Mouse (Mus musculus): Measurements from ENCODE around the gene Nudt17. TPM values are rescaled to one million over a fixed set of nuclear protein-coding genes. Genes with fewer than 3 reads are reported as not detected.
"Not testable (repeated sequence)": the region's sequence is repeated elsewhere in the genome, so short reads cannot be mapped to it uniquely, and the experiment has no call there.

Nudt17 gene
- polyA plus RNA-seq, 1 experiment from 2014 or later, result 0.81 TPM

DNA sequence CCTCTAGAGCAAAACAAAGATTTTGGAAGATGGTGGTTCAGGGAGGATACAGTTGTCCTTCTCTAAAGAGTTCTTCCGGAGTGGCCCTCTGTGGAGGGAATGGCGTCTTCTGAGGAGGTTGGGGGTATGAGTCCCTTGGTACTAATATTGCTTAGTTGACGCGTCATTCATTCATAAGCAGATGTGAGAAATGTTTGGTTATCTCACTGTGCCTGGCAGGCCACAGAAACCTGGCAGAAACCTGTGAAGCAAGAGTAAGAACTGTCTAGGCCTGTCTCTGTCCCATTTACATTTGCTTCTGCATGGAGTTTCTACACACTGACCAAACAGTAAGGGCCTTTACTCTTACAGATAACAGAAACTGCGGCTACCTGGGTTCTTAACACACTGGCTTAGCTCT lies 36.8 kb downstream of the Nudt17 start:
- Histone ChIP-seq H3K4me2 (ENCODE audit: low read depth, low read length) (no peak overlapping the region), H3K36me3 (ENCODE audit: control insufficient read depth, insufficient read depth) (no peaks in the 10 kb centered on the region), H3K27me3 (ENCODE audit: control insufficient read depth, insufficient read depth, low read depth, low read length) (peaks cover 10% of the 10 kb centered on the region), H3K9ac (ENCODE audit: low read depth, low read length) (no peak overlapping the region), H3K4me3 (ENCODE audit: low read depth, low read length) (no peak overlapping the region), H3K27ac (ENCODE audit: low read length) (no peak overlapping the region), H3K9me3 (replicated peaks; ENCODE audit: control insufficient read depth, low read length) (no peaks in the 10 kb centered on the region), H3K4me1 (ENCODE audit: control insufficient read depth, low read depth, low read length) (no peaks in the 10 kb centered on the region)
- no peak for ATAC-seq (ENCODE audit: low read depth)
- WGBS (ENCODE audit: insufficient replicate concordance), result 78% methylated on average over 5 of the region's 5 CpGs

DNA sequence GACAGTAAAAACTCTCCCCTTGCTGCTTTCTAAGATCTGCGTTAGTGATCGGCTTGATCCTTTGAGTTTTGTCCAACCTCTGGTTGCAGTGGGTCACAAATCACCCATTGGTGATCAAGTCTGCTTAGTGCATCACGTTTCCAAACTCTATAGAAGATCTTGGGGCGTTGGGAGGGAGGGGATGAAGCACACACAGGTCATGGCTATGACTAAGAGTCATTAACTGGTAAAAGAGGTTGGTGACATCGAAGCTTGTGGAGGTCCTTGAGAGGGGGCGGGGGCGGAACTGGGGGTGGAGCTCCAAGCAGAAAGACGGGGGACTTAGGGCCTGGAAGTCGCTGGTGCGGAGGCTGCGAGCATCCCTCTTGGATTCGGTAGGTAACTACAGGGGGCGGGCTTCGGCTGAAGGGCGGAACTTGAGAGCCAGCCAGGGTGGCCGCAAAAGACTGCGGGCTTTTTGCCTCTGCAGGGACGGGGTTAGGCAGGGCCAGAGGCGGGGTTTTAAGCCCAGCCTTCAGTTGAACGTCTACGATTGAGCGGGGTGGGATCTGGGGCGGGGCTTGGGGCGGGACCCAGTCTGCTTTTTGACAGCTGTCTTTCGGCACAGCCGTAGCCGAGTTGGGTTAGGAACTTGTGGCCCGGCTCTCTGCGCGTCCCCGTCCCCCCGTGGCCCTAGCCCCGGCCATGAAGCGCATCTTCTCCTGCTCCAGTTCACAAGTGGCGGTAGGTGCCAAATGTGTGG lies 38.5 kb downstream of the Nudt17 start, which contains the start of gene Ankrd35:
Gene Ankrd35, plus strand, starts transcription at position 405 of the 742 bp plus-strand sequence.
- 6% methylated on average over 35 of the region's 35 CpGs for WGBS (ENCODE audit: insufficient replicate concordance)
- no peak within 1 kb of the TSS for H3K9ac ChIP-seq (ENCODE audit: low read depth, low read length)

DNA sequence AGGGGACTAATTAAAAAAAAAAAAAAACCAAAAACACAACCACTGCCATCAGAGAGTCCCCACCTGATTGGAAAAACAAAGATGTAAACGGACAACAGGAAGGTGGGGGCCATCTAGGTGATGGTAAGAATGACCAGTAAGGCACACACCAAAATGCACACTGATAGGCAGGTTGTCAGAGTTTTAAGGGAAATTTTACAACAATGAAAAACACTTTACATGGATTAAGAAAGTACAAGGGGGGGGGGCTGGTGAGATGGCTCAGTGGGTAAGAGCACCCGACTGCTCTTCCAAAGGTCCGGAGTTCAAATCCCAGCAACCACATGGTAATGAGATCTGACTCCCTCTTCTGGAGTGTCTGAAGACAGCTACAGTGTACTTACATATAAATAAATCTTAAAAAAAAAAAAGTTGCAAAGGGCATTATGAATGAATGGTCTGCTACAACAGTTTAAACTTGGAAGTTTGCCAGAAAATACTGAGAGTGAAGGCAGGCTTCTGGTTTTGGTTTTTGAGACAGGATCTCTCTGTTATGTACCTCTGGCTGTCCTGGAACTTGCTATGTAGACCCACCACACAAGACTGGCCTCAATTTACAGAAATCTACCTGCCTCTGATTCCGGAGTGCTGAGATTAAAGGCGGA lies 39.8 kb downstream of the Nudt17 start:
- Histone ChIP-seq H3K9me3 (replicated peaks; ENCODE audit: control insufficient read depth, low read length) (no peaks in the 10 kb centered on the region), H3K4me3 (ENCODE audit: low read depth, low read length) (no peak overlapping the region), H3K9ac (ENCODE audit: low read depth, low read length) (no peak overlapping the region), H3K27me3 (ENCODE audit: control insufficient read depth, insufficient read depth, low read depth, low read length) (peaks cover 10% of the 10 kb centered on the region), H3K27ac (ENCODE audit: low read length) (no peak overlapping the region), H3K4me2 (ENCODE audit: low read depth, low read length) (no peak overlapping the region), H3K4me1 (ENCODE audit: control insufficient read depth, low read depth, low read length) (peaks cover 4% of the 10 kb centered on the region), H3K36me3 (ENCODE audit: control insufficient read depth, insufficient read depth) (no peaks in the 10 kb centered on the region)
- 83% methylated on average over 5 of the region's 5 CpGs for WGBS (ENCODE audit: insufficient replicate concordance)
- no peak for ATAC-seq (ENCODE audit: low read depth)

More for the DNA sequence above, 38.5 kb downstream of the Nudt17 start, which contains the start of gene Ankrd35:
- Histone ChIP-seq H3K27me3 (ENCODE audit: control insufficient read depth, insufficient read depth, low read depth, low read length) (peaks cover 10% of the 10 kb centered on the region), H3K4me1 (ENCODE audit: control insufficient read depth, low read depth, low read length) (no peaks in the 10 kb centered on the region), H3K4me2 (ENCODE audit: low read depth, low read length) (peak within 1 kb of the TSS; percentile 73), H3K9me3 (replicated peaks; ENCODE audit: control insufficient read depth, low read length) (no peaks in the 10 kb centered on the region), H3K27ac (ENCODE audit: low read length) (no peak within 1 kb of the TSS), H3K4me3 (ENCODE audit: low read depth, low read length) (peak within 1 kb of the TSS; percentile 49), H3K36me3 (ENCODE audit: control insufficient read depth, insufficient read depth) (no peaks in the 10 kb centered on the region)
- peak; percentile 96 for ATAC-seq (ENCODE audit: low read depth)

DNA sequence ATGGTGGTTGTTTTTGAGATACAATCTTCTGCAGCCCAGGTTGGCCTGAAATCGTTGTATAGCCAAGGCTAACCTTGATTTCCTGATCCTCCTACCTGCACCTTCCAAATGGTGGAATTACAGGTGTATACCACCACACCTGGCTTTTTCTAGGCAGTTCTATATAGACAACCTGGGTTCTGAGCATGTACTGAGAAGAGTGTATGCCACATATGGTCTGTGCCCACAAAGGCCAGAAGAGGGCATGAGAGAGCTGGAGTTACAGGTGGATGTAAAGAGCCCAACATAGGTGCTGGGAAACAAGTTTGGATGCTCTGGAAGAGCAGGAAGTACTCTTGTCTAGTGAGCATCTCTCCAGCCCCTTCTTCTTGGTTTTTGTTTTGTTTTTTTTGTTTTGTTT lies 41.0 kb downstream of the Nudt17 start:
- no peak for ATAC-seq (ENCODE audit: low read depth)
- H3K4me1 ChIP-seq (ENCODE audit: control insufficient read depth, low read depth, low read length), result peaks cover 7% of the 10 kb centered on the region
- H3K4me3 ChIP-seq (ENCODE audit: low read depth, low read length), result no peak overlapping the region
- whole genome bisulfite sequencing (ENCODE audit: insufficient replicate concordance), result 12% methylated on average over 1 of the region's 1 CpGs
- H3K36me3 ChIP-seq (ENCODE audit: control insufficient read depth, insufficient read depth), result no peaks in the 10 kb centered on the region
- H3K9me3 ChIP-seq (replicated peaks; ENCODE audit: control insufficient read depth, low read length), result no peaks in the 10 kb centered on the region
- no peak overlapping the region for H3K27ac ChIP-seq (ENCODE audit: low read length)
- H3K4me2 ChIP-seq (ENCODE audit: low read depth, low read length), result no peak overlapping the region
- no peak overlapping the region for H3K9ac ChIP-seq (ENCODE audit: low read depth, low read length)
- H3K27me3 ChIP-seq (ENCODE audit: control insufficient read depth, insufficient read depth, low read depth, low read length), result peaks cover 10% of the 10 kb centered on the region

DNA sequence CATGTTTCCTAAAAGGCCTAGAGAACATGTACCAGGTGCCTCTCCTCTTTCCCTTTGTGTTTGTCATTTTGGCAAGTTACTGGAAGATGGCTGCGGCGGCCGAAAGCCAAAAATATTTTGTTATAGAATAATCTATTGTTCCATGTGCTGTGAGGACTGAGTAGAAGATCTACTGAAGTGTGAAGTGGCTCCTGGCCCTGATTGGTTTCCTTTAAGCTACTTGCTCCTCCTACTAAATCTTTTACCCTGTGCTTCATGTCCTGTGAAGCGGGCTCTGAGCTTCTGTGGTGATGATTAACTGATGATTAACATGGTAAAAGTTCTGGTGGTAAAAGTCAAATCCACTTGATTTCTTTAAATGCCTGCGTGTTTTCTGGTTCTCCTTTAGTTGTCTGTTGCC lies 41.4 kb downstream of the Nudt17 start:
- H3K4me2 ChIP-seq (ENCODE audit: low read depth, low read length), result no peak overlapping the region
- H3K9me3 ChIP-seq (replicated peaks; ENCODE audit: control insufficient read depth, low read length), result no peaks in the 10 kb centered on the region
- no peaks in the 10 kb centered on the region for H3K36me3 ChIP-seq (ENCODE audit: control insufficient read depth, insufficient read depth)
- no peak overlapping the region for H3K27ac ChIP-seq (ENCODE audit: low read length)
- H3K4me1 ChIP-seq (ENCODE audit: control insufficient read depth, low read depth, low read length), result peaks cover 7% of the 10 kb centered on the region
- no peak overlapping the region for H3K9ac ChIP-seq (ENCODE audit: low read depth, low read length)
- ATAC-seq (ENCODE audit: low read depth), result no peak
- peaks cover 10% of the 10 kb centered on the region for H3K27me3 ChIP-seq (ENCODE audit: control insufficient read depth, insufficient read depth, low read depth, low read length)
- H3K4me3 ChIP-seq (ENCODE audit: low read depth, low read length), result no peak overlapping the region
- WGBS (ENCODE audit: insufficient replicate concordance), result 81% methylated on average over 5 of the region's 5 CpGs

DNA sequence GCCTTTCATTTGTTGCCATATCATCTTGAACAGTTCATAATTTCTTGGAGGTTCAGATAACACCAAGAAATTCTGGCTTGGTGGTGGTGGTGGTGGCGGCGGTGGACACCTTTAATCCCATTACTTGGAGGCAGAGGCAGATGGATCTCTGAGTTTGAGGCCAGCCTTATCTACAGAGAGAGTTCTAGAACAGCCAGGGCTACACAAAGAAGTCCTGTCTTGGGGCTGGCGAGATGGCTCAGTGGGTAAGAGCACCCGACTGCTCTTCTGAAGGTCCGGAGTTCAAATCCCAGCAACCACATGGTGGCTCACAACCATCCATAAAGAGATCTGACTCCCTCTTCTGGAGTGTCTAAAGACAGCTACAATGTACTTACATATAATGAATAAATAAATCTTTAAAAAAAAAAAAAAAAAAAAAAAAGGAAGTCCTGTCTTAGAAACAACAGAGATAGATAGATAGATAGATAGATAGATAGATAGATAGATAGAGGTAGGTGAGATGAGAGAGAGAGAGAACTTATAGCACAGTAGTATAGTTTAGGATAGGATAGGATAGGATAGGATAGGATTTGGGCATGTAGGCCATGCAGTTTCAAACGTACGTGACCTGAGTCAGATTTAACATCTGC lies 42.5 kb downstream of the Nudt17 start:
- ATAC-seq (ENCODE audit: low read depth); H3K4me2 ChIP-seq (ENCODE audit: low read depth, low read length); H3K27ac ChIP-seq (ENCODE audit: low read length); H3K9me3 ChIP-seq (replicated peaks; ENCODE audit: control insufficient read depth, low read length); H3K4me3 ChIP-seq (ENCODE audit: low read depth, low read length); H3K4me1 ChIP-seq (ENCODE audit: control insufficient read depth, low read depth, low read length); H3K27me3 ChIP-seq (ENCODE audit: control insufficient read depth, insufficient read depth, low read depth, low read length); H3K36me3 ChIP-seq (ENCODE audit: control insufficient read depth, insufficient read depth); H3K9ac ChIP-seq (ENCODE audit: low read depth, low read length): not testable (repeated sequence)
- WGBS (ENCODE audit: insufficient replicate concordance), result 71% methylated on average over 6 of the region's 7 CpGs

DNA sequence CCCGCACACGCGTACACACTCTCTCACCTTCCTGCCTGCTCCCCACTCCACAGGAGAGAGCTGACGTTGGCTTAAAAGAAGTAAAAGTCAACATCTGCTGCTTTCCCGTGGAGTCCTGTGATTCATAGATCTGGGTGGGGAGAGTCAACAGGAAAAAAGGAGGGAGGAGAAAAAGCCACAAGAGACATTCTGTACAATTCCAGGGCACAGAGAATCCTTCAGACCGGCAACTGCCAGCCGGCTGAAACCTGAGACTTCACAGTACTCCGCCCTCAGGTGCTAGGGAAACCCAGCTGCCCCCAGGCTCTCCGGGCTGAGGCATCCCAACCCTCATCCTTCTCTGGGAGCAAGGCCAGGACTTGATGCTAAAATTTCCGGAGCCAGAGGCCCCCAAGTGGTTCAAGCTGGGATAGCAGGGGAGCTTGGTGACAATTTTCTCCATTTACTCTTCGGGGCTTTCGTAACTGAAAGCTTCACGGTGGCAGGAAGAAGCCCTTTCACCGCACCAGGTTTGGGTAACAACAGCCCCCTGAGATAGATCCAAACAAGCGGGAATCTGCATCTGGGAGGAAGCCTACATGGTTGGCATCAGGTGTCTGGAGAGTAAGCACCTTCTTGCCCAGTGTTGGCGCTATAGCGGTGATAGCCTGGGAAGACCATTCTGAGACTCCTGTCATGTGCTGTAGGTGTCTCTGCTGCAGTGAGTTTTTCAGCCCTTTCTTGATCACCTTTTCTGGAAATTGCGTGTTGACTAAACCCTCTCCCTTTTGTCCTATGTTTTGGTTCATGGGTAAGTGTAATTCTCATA lies 44.7 kb downstream of the Nudt17 start:
- H3K9ac ChIP-seq (ENCODE audit: low read depth, low read length), result peak overlapping the region; percentile 18; the same call in 1 of the 2 replicates

DNA sequence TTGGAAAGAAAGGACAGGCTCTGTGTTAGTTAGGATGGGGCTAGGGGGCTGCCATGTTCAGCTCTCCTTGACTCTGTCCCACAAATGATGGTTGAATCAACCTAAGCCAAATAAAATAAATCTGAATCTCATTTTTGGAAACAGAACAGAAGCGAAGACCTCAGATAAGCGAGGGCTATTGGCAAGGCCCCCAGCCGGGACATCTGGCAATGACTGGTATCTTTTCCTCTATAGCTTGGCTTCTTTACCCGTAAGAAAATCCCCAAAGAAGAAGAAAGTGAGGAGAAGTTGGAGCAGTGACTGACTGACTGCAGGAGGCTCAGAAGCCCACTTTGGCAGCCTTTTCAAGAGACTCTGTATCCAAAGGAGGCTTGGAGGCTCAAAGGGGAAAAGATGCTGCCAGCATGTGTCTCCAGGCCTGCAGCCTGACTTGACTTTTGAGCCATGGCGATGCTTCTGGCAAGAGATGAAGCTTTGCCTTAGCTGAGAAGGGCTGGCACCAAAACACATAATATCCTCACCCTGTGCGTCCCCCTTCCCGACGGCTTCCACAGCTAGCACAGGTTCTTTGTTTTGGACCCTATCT lies 45.5 kb downstream of the Nudt17 start:
- no peak overlapping the region for H3K4me3 ChIP-seq (ENCODE audit: low read depth, low read length)
- peaks cover 7% of the 10 kb centered on the region for H3K4me1 ChIP-seq (ENCODE audit: control insufficient read depth, low read depth, low read length)
- ATAC-seq (ENCODE audit: low read depth), result no peak
- H3K36me3 ChIP-seq (ENCODE audit: control insufficient read depth, insufficient read depth), result no peaks in the 10 kb centered on the region
- H3K27ac ChIP-seq (ENCODE audit: low read length), result no peak overlapping the region
- H3K4me2 ChIP-seq (ENCODE audit: low read depth, low read length), result no peak overlapping the region
- no peaks in the 10 kb centered on the region; the same call in 1 of the 2 replicates for H3K27me3 ChIP-seq (ENCODE audit: control insufficient read depth, insufficient read depth, low read depth, low read length)
- H3K9me3 ChIP-seq (replicated peaks; ENCODE audit: control insufficient read depth, low read length), result no peaks in the 10 kb centered on the region
- H3K9ac ChIP-seq (ENCODE audit: low read depth, low read length), result no peak overlapping the region
- WGBS (ENCODE audit: insufficient replicate concordance), result 55% methylated on average over 8 of the region's 8 CpGs

More for the DNA sequence above, 44.7 kb downstream of the Nudt17 start:
- no peaks in the 10 kb centered on the region; the same call in 1 of the 2 replicates for H3K27me3 ChIP-seq (ENCODE audit: control insufficient read depth, insufficient read depth, low read depth, low read length)
- H3K27ac ChIP-seq (ENCODE audit: low read length), result no peak overlapping the region
- H3K4me2 ChIP-seq (ENCODE audit: low read depth, low read length), result peak overlapping the region; percentile 65
- peaks cover 7% of the 10 kb centered on the region for H3K4me1 ChIP-seq (ENCODE audit: control insufficient read depth, low read depth, low read length)
- peak overlapping the region; percentile 28; the same call in 1 of the 2 replicates for H3K4me3 ChIP-seq (ENCODE audit: low read depth, low read length)
- peak; percentile 32; the same call in 1 of the 2 replicates for ATAC-seq (ENCODE audit: low read depth)
- WGBS (ENCODE audit: insufficient replicate concordance), result 7% methylated on average over 17 of the region's 18 CpGs
- no peaks in the 10 kb centered on the region for H3K9me3 ChIP-seq (replicated peaks; ENCODE audit: control insufficient read depth, low read length)
- no peaks in the 10 kb centered on the region for H3K36me3 ChIP-seq (ENCODE audit: control insufficient read depth, insufficient read depth)
